Mouse (Mus musculus) CH12.LX (cell line): Measurements from ENCODE around the gene Selp.

Experiments used
- EP300 ChIP-seq: IDR thresholded peaks from 2 replicates; pipeline ENCODE4 v1.6.1; 2011; ENCODE audit warnings: low read length, improper control_type of control experiment
- MAZ ChIP-seq: IDR thresholded peaks from 2 replicates; pipeline ENCODE4 v1.6.1; 2012; ENCODE audit warnings: low read depth, mild to moderate bottlenecking, inconsistent platforms, low read length, improper control_type of control experiment, moderate library complexity
- NELFE ChIP-seq: IDR thresholded peaks from 2 replicates; pipeline ENCODE4 v1.6.1; 2011; ENCODE audit warnings: low read depth, low read length, improper control_type of control experiment
- ZNF384 ChIP-seq: IDR thresholded peaks from 2 replicates; pipeline ENCODE4 v1.6.1; 2012; ENCODE audit warnings: low read depth, low read length, improper control_type of control experiment, inconsistent platforms

- no peak for TF ChIP-seq NELFE
- peak; percentile 55 for TF ChIP-seq ZNF384
- TF ChIP-seq EP300: peak; percentile 85
- peak; percentile 67; the same call in 1 of the 2 replicates for TF ChIP-seq MAZ
Observed at GRCm38 (mm10) chr1:164139464-164139863, 24.4 kb downstream of the Selp start.
